Mouse (Mus musculus): ENCODE measurements around the gene Cnn3.

Cnn3 gene

DNA sequence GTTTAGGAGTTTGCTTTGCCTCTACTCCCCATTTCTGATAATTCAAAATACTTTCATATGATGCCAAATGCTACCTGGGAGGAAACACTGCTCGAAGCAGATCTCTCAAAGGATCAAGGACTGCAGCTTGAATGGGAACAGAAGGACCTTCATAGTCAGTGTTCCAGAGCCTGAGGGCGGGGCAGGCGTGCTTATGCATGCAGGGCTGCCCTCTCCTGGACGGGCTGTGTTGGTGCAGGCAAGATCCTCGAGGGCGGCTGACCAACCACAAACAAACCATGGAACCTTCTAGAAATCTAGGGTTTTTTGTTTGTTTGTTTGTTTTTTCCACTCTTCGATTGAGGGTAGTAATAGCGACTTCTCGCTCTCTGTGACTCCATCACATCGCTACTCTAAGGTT, 73.9 kb downstream of the Cnn3 start:
- DNase-seq: peak; percentile 73

DNA sequence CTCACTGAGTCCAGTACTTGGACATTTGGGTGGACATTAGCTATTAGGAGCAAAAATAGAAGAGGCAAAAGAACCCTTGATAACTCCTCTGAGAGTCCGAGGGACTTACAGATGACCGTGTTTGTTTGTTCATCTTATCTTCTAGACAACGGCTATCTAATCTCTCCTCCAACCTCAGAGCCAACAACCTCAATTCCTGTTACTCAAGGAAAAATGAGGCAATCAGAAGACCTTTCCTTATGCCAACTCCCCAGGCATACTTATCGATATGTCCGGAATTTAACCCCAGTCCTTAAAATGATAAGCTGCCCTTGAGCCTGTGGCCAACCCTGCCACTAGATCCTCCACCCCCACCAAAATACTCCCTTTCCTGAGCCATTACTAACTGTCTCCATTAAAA, 74.4 kb downstream of the Cnn3 start:
- no peak for DNase-seq

DNA sequence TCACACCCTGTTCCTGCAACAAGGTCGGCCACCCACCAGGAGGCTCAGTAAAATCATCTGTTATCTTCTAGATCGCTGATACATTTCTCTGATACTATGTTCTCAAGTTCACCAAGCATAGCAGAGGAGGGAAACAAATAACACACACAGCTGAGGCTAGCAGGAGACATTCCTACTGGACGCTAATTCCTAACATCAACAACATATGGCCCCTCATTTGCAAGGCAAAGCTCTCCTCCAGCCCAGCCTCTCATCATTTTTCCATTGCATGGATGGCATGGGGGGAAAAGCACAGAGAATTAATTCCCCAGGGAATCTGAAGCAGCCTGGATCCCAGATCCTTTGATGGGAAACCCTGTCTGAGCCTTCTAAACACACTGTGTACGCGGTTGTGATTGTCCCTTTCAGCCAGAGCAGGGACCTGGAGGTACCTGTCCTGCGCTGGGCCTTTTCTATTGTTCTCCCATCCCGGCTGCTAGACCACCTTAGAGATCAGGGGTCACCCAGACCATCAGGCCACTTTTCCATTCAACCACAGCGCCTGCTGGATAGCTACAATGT, 78.7 kb downstream of the Cnn3 start:
- no peak for DNase-seq

DNA sequence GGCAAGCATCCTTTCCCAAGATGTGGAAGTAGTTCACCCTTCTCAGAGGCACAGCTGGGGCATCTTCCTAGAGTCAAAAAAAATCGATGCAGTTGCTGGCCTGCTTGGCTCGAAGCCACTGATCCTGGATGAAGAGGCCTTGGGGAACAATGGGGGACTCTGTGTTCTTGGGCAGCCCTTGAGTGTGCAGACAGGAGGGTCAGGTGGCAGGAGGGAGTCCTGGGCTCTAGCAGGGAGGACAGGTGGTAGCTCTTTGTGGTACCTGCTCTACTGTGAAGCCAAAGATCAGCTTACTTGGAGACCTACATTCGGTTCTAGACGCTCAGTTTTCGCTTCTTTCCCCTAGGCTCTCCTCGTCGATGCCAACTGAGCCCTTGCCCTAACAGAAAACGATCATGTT, 79.9 kb downstream of the Cnn3 start:
- no peak for DNase-seq

DNA sequence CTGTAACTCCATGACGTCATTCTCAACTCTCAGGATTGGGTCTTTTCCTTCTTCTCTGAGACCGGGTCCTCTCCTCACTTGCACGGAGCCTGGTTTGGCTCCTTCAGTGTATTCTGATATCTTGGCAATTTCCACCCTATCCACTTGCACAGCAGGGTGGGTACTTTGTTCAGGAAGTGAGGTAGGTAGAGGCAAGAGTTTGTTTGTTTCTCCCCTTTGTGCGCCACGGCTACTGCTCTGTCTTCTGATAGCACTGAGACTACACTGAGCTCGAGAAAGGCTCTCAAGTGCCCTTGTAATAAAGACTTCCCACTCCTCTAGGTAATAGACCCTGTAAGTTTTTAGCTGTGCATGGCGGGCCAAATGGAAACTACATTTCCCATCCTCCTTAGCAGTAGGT, 80.5 kb downstream of the Cnn3 start:
- no peak for DNase-seq

DNA sequence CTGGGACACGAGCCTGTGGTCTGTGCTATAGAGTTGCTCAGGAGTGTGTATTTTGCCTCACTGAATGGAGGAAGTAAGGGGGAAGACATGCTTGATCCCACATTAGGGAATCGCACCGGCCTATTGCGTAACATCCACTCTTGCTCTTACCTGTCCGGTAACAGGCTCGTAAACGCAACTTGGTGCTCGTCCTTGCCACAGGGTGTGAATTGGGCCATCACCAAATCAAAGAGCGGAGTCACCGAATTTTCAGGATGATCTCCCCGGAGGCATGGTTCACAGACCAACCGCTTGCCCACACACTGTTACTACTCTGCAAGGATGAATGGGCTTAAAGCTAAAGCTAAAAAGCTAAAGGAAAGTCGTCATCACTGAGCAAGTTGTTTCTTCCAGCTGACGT, 81.4 kb downstream of the Cnn3 start:
- no peak for DNase-seq

Measured in kidney, adult 9 months (tissue).